Mouse (Mus musculus) ovary, postnatal 14 days (tissue): ENCODE measurements around the gene 1700061G19Rik.
A peak's percentile ranks its signal among the peaks of the same experiment; 100 is the strongest.

Experiments used
- DNase-seq: peaks from one replicate; pipeline ENCODE4 v3.0.0; 2022; ENCODE audit warnings: low spot score

Gene 1700061G19Rik

GRCm38 (mm10) chr17:56874936-56875651 lies at the start of gene 1700061G19Rik:
1700061G19Rik (plus strand) TSS chr17:56875477.
- DNase-seq, result no peak

- DNase-seq, result no peak
Measured at GRCm38 (mm10) chr17:56826718-56827117, 48.6 kb upstream of the 1700061G19Rik start.

GRCm38 (mm10) chr17:56829171-56829570 lies 46.1 kb upstream of the 1700061G19Rik start:
- DNase-seq, result no peak

- no peak for DNase-seq
Measured at GRCm38 (mm10) chr17:56829795-56830194, 45.5 kb upstream of the 1700061G19Rik start.

GRCm38 (mm10) chr17:56830411-56831110 lies 44.7 kb upstream of the 1700061G19Rik start, which contains the start of gene Rfx2:
Rfx2 (minus strand) TSS chr17:56831013.
- no peak for DNase-seq

GRCm38 (mm10) chr17:56831111-56831816 lies 44.0 kb upstream of the 1700061G19Rik start:
- peak; percentile 96 for DNase-seq

- no peak for DNase-seq
Measured at GRCm38 (mm10) chr17:56832918-56833317, 42.4 kb upstream of the 1700061G19Rik start.

- no peak for DNase-seq
Measured at GRCm38 (mm10) chr17:56833381-56833780, 41.9 kb upstream of the 1700061G19Rik start.

GRCm38 (mm10) chr17:56836336-56836735 lies 38.9 kb upstream of the 1700061G19Rik start:
- no peak for DNase-seq

- DNase-seq, result no peak
Measured at GRCm38 (mm10) chr17:56840524-56840923, 34.8 kb upstream of the 1700061G19Rik start.

- DNase-seq, result no peak
Measured at GRCm38 (mm10) chr17:56842173-56842572, 33.1 kb upstream of the 1700061G19Rik start.

- DNase-seq, result no peak
Measured at GRCm38 (mm10) chr17:56843678-56844077, 31.6 kb upstream of the 1700061G19Rik start.

- no peak for DNase-seq
Measured at GRCm38 (mm10) chr17:56848785-56849184, 26.5 kb upstream of the 1700061G19Rik start.

- no peak for DNase-seq
Measured at GRCm38 (mm10) chr17:56849710-56850109, 25.6 kb upstream of the 1700061G19Rik start.

- DNase-seq, result no peak
Measured at GRCm38 (mm10) chr17:56851167-56851566, 24.1 kb upstream of the 1700061G19Rik start.

- DNase-seq, result no peak
Measured at GRCm38 (mm10) chr17:56855421-56855820, 19.9 kb upstream of the 1700061G19Rik start.

GRCm38 (mm10) chr17:56858216-56858615 lies 17.1 kb upstream of the 1700061G19Rik start:
- peak; percentile 55 for DNase-seq

GRCm38 (mm10) chr17:56858922-56859321 lies 16.4 kb upstream of the 1700061G19Rik start:
- DNase-seq, result no peak

- no peak for DNase-seq
Measured at GRCm38 (mm10) chr17:56861197-56861596, 14.1 kb upstream of the 1700061G19Rik start.

GRCm38 (mm10) chr17:56866071-56866470 lies 9.2 kb upstream of the 1700061G19Rik start:
- DNase-seq, result no peak

GRCm38 (mm10) chr17:56869481-56869977 lies 5.7 kb upstream of the 1700061G19Rik start:
- no peak for DNase-seq

GRCm38 (mm10) chr17:56870287-56870953 lies 4.9 kb upstream of the 1700061G19Rik start:
- DNase-seq, result no peak
